Mouse (Mus musculus) hindbrain, embryonic 12.5 days (tissue): ENCODE results near the gene St6gal2. TPM values are rescaled to one million over a fixed set of nuclear protein-coding genes. Genes with fewer than 3 reads are reported as not detected.

Experiments
- ATAC-seq: fragments of 200-750 bp; cut with Nextera tagmentation; 2 replicates; pipeline ENCODE4 v1.8.0; 2017; ENCODE audit warnings: moderate TSS enrichment; ENCODE audit not compliant: low FRiP score
- H3K27ac ChIP-seq: fragments of 300-500 bp; sonication (generic); 2 replicates; pipeline ENCODE4 v1.5.1; 2016; ENCODE audit warnings: mild to moderate bottlenecking
- H3K27me3 ChIP-seq: fragments of 300-500 bp; sonication (generic); 2 replicates; pipeline ENCODE4 v1.6.1; 2016; ENCODE audit warnings: mild to moderate bottlenecking
- H3K36me3 ChIP-seq: fragments of 300-500 bp; sonication (generic); 2 replicates; pipeline ENCODE4 v1.6.1; 2016; ENCODE audit warnings: mild to moderate bottlenecking
- H3K4me1 ChIP-seq: fragments of 300-500 bp; sonication (generic); 2 replicates; pipeline ENCODE4 v1.6.1; 2016
- H3K4me2 ChIP-seq: fragments of 300-500 bp; sonication (generic); replicated peaks from 2 replicates; pipeline ENCODE4 v1.6.1; 2016; ENCODE audit warnings: mild to moderate bottlenecking
- H3K4me3 ChIP-seq: fragments of 300-500 bp; sonication (generic); 2 replicates; pipeline ENCODE4 v1.5.1; 2016; ENCODE audit warnings: mild to moderate bottlenecking
- H3K9ac ChIP-seq: fragments of 300-500 bp; sonication (generic); 2 replicates; pipeline ENCODE4 v1.6.1; 2016; ENCODE audit warnings: mild to moderate bottlenecking, moderate library complexity
- H3K9me3 ChIP-seq: fragments of 300-500 bp; sonication (generic); replicated peaks from 2 replicates; pipeline ENCODE4 v1.6.1; 2016; ENCODE audit warnings: mild to moderate bottlenecking
- WGBS: fragments of 180-500 bp; shearing (Covaris S2); methylation state at CpG from one replicate; pipeline ENCODE4 v1.1.7; 2016; 5-methylcytosine and 5-hydroxymethylcytosine counted together
- polyA plus RNA-seq: library from polyadenylated mRNA; unstranded; fragments of >200 nt; fragmentation: Nextera tagmentation; extraction: Ambion mirVana; gene quantifications from 2 replicates; pipeline ENCODE4 v1.2.1, GENCODE M21; 2016

Gene St6gal2
- polyA plus RNA-seq, 1 experiment from 2014 or later: 12.5 TPM

DNA sequence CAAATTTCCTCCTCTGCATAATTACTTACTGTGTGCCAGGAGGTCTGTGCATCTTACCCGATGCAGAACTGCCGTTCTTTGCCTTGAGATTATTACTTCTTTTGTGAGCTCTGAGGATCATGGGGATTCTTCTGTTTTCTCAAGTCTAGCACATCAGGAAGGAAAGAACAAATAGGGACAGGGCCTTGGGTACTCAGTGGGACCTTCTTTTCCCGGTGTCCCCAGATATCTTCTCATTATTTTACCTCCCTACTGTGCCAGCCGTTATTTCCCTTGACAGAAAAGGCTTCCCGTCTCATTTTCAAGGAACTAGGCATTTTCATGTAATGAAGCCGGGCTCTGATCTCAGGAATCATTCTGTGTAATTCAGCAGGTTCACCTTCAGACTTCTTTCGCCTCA is 34.2 kb downstream of the St6gal2 start:
- Histone ChIP-seq H3K4me2 (no peak overlapping the region), H3K9ac (no peak overlapping the region), H3K4me1 (no peaks in the 10 kb centered on the region), H3K9me3 (no peaks in the 10 kb centered on the region), H3K4me3 (no peak overlapping the region), H3K27ac (no peak overlapping the region), H3K27me3 (no peaks in the 10 kb centered on the region), H3K36me3 (peaks cover 4% of the 10 kb centered on the region)
- 79% methylated on average over 7 of the region's 7 CpGs for WGBS
- no peak for ATAC-seq

DNA sequence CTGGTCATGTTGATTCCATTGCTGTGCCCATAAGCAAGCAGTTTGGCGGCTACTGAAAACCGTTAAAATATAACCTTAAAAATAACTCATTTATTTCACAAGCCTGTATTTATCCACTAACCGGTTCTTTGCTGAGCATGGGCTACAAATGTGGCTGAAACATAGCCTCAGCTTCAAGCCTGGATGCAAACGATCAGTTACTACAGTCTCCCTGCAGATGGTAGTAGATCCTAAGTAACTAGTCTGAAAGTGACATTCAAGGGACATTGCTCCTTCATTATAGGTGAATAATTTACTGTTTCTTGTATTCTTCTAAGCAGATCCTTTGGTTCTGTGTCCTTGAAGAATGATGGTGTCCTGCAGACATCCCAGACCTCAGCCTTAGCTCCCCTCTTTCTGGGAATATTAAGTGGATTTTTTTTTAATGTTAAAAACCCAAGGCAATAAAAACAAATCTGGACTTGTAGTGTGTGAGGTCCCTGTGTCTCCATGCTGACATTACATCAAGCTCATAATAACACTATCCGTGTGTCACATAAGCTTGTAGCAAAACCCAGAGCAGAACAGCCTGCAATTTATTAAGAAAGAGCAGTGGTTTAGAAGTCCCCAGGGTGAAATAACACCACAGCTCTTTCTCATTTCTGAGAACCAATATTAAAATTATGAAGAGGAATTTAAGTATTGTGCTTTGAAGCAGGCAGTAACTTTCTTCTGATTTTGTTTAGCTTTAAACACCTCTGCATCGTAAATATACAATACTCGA is 39.1 kb downstream of the St6gal2 start:
- Histone ChIP-seq H3K27me3 (no peaks in the 10 kb centered on the region), H3K4me2 (no peak overlapping the region), H3K36me3 (peaks cover 4% of the 10 kb centered on the region), H3K9ac (no peak overlapping the region), H3K27ac (no peak overlapping the region), H3K4me1 (no peaks in the 10 kb centered on the region), H3K9me3 (no peaks in the 10 kb centered on the region), H3K4me3 (no peak overlapping the region)
- no peak for ATAC-seq
- WGBS: 86% methylated on average over 7 of the region's 7 CpGs

DNA sequence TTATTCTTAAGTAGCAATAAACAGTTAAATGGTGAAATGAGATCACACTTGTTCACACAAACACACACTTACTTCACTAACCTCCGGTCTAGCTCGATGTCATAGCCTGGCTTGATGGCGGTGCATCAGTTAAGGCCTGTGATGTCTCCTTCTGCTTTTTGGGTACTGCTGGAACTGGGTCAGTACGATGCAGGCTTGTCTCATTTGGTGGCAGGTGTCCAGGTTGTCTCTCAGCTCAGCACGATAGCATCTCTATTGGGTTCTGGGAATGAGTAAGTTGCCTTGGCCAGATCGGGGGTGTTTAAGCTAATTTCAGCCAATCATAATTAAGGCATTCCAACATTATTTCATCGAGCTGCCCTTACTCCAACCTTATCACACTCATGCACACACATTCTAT is 86.7 kb downstream of the St6gal2 start:
- Histone ChIP-seq H3K27me3 (no peaks in the 10 kb centered on the region), H3K9ac (no peak overlapping the region), H3K27ac (no peak overlapping the region), H3K36me3 (no peaks in the 10 kb centered on the region), H3K4me2 (no peak overlapping the region), H3K9me3 (no peaks in the 10 kb centered on the region), H3K4me3 (no peak overlapping the region), H3K4me1 (no peaks in the 10 kb centered on the region)
- 89% methylated on average over 7 of the region's 7 CpGs for WGBS
- no peak for ATAC-seq

DNA sequence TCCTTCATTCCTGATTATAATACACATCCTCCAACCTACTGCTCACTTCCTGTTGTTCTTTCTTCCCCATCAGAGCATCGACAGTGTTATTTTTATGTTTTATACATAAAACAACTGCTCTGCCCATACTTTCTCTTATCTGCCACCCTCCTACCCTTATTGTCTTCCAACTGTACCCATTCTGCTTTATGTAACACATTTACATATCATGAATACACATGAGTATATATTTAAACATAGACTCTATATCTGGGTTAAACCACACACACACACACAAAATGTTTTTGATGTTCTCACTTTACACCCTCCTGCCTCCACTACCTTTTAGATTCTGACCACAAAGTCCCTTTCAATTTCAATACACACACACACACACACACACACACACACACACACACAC is 103.3 kb downstream of the St6gal2 start:
- Histone ChIP-seq H3K27ac (no peak overlapping the region), H3K4me3 (no peak overlapping the region), H3K36me3 (no peaks in the 10 kb centered on the region), H3K4me1 (no peaks in the 10 kb centered on the region), H3K27me3 (no peaks in the 10 kb centered on the region), H3K9me3 (no peaks in the 10 kb centered on the region), H3K4me2 (no peak overlapping the region), H3K9ac (no peak overlapping the region)
- 88% methylated on average over 1 of the region's 1 CpGs for WGBS
- no peak for ATAC-seq

DNA sequence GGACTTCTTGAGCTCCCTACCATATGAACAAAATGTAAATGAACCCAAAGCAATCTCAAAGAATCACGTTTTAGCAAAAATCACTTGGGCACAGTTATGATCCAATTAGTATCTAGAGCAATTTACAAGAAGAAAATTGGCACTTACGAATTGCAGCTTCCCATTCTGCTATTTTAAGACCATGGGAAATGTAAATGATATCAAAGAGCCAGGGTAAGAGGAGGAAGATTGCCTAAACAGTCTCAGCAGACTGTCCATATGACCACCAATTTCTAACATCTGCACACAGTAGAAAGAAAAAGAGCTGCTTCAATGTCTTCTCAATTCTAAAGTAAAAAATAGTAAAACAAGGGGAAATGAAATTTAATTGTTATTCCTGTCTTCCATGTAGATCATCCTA is 116.6 kb downstream of the St6gal2 start:
- Histone ChIP-seq H3K4me3 (no peak overlapping the region), H3K9me3 (no peaks in the 10 kb centered on the region), H3K27ac (no peak overlapping the region), H3K36me3 (no peaks in the 10 kb centered on the region), H3K4me2 (no peak overlapping the region), H3K27me3 (no peaks in the 10 kb centered on the region), H3K9ac (no peak overlapping the region), H3K4me1 (no peaks in the 10 kb centered on the region)
- ATAC-seq: no peak
- WGBS: 88% methylated on average over 2 of the region's 2 CpGs

Other genes with a start within 250 kb of the St6gal2 start
- not detected in 2 replicates for gene Vmn2r118, start 179.8 kb downstream of the St6gal2 start, polyA plus RNA-seq